Mouse (Mus musculus): Measurements from ENCODE around the gene Il1rn. TPM values are rescaled to one million over a fixed set of nuclear protein-coding genes. Genes with fewer than 3 reads are reported as not detected.

Il1rn gene
- polyA plus RNA-seq, 1 experiment from 2014 or later: not detected

- Histone ChIP-seq H3K4me2 (no peak overlapping the region), H3K9me3 (no peaks in the 10 kb centered on the region), H3K9ac (no peak overlapping the region), H3K36me3 (no peaks in the 10 kb centered on the region), H3K4me1 (replicated peaks) (no peaks in the 10 kb centered on the region), H3K4me3 (no peak overlapping the region), H3K27ac (replicated peaks) (no peak overlapping the region), H3K27me3 (no peaks in the 10 kb centered on the region)
- no peak for ATAC-seq (ENCODE audit: low FRiP score, low read depth)
Observed at GRCm38 (mm10) chr2:24384393-24384792, 47.7 kb downstream of the Il1rn start.

GRCm38 (mm10) chr2:24385111-24385961 is 48.7 kb downstream of the Il1rn start:
- Histone ChIP-seq H3K27me3 (no peaks in the 10 kb centered on the region), H3K9ac (no peak overlapping the region), H3K4me1 (replicated peaks) (no peaks in the 10 kb centered on the region), H3K36me3 (no peaks in the 10 kb centered on the region), H3K9me3 (no peaks in the 10 kb centered on the region), H3K27ac (replicated peaks) (no peak overlapping the region), H3K4me2 (no peak overlapping the region), H3K4me3 (no peak overlapping the region)
- 85% methylated on average over 14 of the region's 14 CpGs for WGBS
- ATAC-seq (ENCODE audit: low FRiP score, low read depth): no peak

DNA sequence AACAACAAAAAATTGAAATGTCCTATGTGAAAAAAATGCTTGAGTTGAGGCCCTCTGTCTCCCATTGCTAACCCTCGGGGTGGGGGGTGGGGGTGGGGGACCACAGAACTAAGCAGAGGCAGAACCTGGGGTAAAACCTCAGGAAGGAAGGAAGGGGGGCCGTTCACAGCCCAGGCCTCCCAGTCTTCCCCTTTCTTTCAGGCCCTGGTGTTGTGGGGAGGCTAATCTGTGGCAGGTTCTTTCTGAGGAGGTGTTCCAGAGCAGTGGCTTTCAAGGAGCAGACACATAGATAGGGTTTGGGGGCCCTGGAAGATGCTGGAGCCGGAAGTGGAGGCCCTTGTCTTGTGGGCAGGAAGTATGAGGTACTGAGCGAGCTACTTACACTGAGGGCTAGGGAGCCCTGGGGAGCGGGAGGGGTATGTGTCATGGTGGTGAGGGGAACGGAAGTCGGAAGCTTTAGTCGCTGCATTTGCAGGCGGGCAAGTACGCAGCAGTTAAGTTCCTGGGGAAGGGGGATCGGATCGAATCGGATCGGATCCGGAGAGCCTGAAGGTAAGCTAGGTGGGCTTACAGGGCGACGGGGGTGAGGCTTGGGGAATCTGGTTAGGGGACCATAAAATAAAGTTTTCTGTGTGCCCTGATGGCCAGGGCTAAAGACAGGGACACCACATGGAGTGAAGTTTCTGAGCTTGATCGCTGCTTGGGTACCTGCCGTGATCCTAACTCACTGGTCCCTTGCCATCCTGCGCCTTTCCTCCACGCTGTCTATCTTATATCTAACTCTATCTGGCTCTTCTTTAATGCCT is 49.7 kb downstream of the Il1rn start:
- no peak overlapping the region for H3K4me2 ChIP-seq
- no peaks in the 10 kb centered on the region for H3K9me3 ChIP-seq
- H3K27ac ChIP-seq (replicated peaks): no peak overlapping the region
- no peaks in the 10 kb centered on the region for H3K36me3 ChIP-seq
- H3K4me1 ChIP-seq (replicated peaks): no peaks in the 10 kb centered on the region
- H3K9ac ChIP-seq: no peak overlapping the region
- H3K4me3 ChIP-seq: no peak overlapping the region
- 89% methylated on average over 21 of the region's 21 CpGs for WGBS
- ATAC-seq (ENCODE audit: low FRiP score, low read depth): no peak
- no peaks in the 10 kb centered on the region for H3K27me3 ChIP-seq

GRCm38 (mm10) chr2:24386964-24387320 is 50.3 kb downstream of the Il1rn start:
- H3K9me3 ChIP-seq: no peaks in the 10 kb centered on the region
- H3K4me2 ChIP-seq: no peak overlapping the region
- WGBS: 90% methylated on average over 2 of the region's 2 CpGs
- H3K4me1 ChIP-seq (replicated peaks): no peaks in the 10 kb centered on the region
- H3K36me3 ChIP-seq: no peaks in the 10 kb centered on the region
- ATAC-seq (ENCODE audit: low FRiP score, low read depth): no peak
- H3K9ac ChIP-seq: no peak overlapping the region
- H3K4me3 ChIP-seq: no peak overlapping the region
- H3K27me3 ChIP-seq: no peaks in the 10 kb centered on the region
- no peak overlapping the region for H3K27ac ChIP-seq (replicated peaks)

DNA sequence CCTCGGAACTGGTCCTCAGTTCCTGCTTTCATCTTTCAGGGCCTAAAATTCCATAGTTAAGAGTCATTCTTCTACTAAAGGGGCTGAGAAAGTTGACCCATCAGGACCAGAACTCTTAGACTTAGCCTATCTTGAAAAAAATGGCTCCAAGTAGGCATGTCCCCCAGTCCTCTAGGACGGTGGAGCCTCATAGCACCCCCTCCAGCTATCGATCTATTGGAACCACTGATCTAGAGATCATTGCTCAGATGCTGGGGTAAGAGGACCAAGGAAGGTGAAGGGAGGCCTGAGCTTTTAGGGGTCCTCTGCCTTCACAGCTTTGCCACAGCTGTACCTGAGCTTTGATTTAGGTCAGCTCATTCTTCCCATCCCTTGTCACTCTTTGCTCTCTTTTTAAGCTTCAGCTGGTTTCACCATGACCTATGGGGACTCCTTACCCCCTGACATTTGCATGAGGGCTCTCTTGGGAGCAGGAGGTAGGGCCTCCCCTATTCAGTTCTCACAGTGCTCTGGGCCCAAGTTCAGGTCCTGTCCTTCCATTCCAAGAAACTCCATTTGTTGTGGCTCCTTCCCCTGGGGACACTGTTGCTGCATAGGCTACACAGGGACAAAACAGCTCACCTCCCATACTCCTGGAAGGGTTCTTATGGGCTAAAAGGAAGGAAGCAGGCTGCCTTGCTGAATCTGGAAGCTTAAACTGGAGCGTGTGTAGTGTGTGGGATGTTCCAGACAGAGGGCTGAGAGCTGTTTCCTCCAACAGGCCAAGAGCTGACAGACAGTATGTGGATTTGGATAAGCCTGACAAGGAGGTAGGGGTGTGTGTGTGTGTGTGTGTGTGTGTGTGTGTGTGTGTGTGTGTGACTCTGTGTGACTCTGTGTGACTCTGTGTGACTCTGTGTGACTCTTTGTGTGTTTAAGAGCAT is 51.0 kb downstream of the Il1rn start:
- no peak overlapping the region for H3K4me2 ChIP-seq
- H3K9me3 ChIP-seq: no peaks in the 10 kb centered on the region
- no peak overlapping the region for H3K27ac ChIP-seq (replicated peaks)
- no peak overlapping the region for H3K4me3 ChIP-seq
- no peak overlapping the region for H3K9ac ChIP-seq
- 92% methylated on average over 4 of the region's 4 CpGs for WGBS
- no peaks in the 10 kb centered on the region for H3K36me3 ChIP-seq
- no peaks in the 10 kb centered on the region for H3K27me3 ChIP-seq
- ATAC-seq (ENCODE audit: low FRiP score, low read depth): no peak
- H3K4me1 ChIP-seq (replicated peaks): no peaks in the 10 kb centered on the region

GRCm38 (mm10) chr2:24393251-24393650 is 56.6 kb downstream of the Il1rn start:
- Histone ChIP-seq H3K9me3 (no peaks in the 10 kb centered on the region), H3K4me3 (no peak overlapping the region), H3K27ac (replicated peaks) (no peak overlapping the region), H3K36me3 (no peaks in the 10 kb centered on the region), H3K4me2 (no peak overlapping the region), H3K9ac (no peak overlapping the region), H3K27me3 (no peaks in the 10 kb centered on the region), H3K4me1 (replicated peaks) (no peaks in the 10 kb centered on the region)
- no peak for ATAC-seq (ENCODE audit: low FRiP score, low read depth)
- WGBS: 87% methylated on average over 2 of the region's 2 CpGs

DNA sequence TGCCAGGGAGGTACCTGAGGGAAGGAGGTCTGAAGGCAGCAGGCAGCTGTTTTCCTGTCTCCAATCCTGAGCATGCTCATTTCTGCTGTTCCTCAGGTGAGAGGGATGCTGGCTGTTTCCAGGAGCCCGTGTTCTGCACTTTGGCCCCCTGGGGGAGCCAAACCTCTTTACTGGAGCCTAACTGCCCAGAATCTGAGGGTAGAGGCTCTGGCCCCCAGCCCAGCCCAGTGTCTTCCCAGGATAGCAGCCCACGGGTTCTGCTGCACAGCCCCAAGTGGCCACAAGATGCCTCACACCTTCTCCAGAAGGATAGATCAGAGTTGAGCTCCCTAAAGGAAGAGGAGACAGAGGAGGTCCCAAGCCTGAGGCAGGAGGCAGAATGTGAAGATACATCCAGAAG is 60.5 kb downstream of the Il1rn start:
- 23% methylated on average over 2 of the region's 2 CpGs for WGBS

GRCm38 (mm10) chr2:24400711-24401110 is 64.1 kb downstream of the Il1rn start:
- 0 out of 2 replicates have a peak, but pooled peaks cover 5% of the 10 kb centered on the region for H3K27me3 ChIP-seq
- H3K4me3 ChIP-seq: no peak overlapping the region
- no peak overlapping the region for H3K4me2 ChIP-seq
- H3K36me3 ChIP-seq: no peaks in the 10 kb centered on the region
- no peaks in the 10 kb centered on the region for H3K9me3 ChIP-seq
- ATAC-seq (ENCODE audit: low FRiP score, low read depth): no peak
- 93% methylated on average over 3 of the region's 3 CpGs for WGBS
- H3K27ac ChIP-seq (replicated peaks): no peak overlapping the region
- H3K4me1 ChIP-seq (replicated peaks): peaks cover 6% of the 10 kb centered on the region; the same call in 1 of the 2 replicates
- H3K9ac ChIP-seq: no peak overlapping the region

More for the DNA sequence above, 60.5 kb downstream of the Il1rn start:
- Histone ChIP-seq H3K9ac (no peak overlapping the region), H3K4me2 (no peak overlapping the region), H3K4me1 (replicated peaks) (no peaks in the 10 kb centered on the region), H3K4me3 (no peak overlapping the region), H3K9me3 (no peaks in the 10 kb centered on the region), H3K27me3 (no peaks in the 10 kb centered on the region), H3K36me3 (no peaks in the 10 kb centered on the region), H3K27ac (replicated peaks) (no peak overlapping the region)
- ATAC-seq (ENCODE audit: low FRiP score, low read depth): no peak

Other genes starting within 250 kb of the Il1rn start
- not detected in 2 replicates for gene Tbpl2, start 240.3 kb upstream of the Il1rn start, polyA plus RNA-seq (2015; fragmentation: Nextera tagmentation; extraction: Ambion mirVana)
- gene Il1f8, start 183.7 kb upstream of the Il1rn start, polyA plus RNA-seq (2015; fragmentation: Nextera tagmentation; extraction: Ambion mirVana): not detected in 2 replicates
- gene Il1f9, start 150.4 kb upstream of the Il1rn start, polyA plus RNA-seq (2015; fragmentation: Nextera tagmentation; extraction: Ambion mirVana): not detected in 2 replicates
- not detected in 2 replicates for gene Il1f6, start 121.4 kb upstream of the Il1rn start, polyA plus RNA-seq (2015; fragmentation: Nextera tagmentation; extraction: Ambion mirVana)
- gene Il1f5, start 59.9 kb upstream of the Il1rn start, polyA plus RNA-seq (2015; fragmentation: Nextera tagmentation; extraction: Ambion mirVana): not detected in 2 replicates
- gene Il1f10, start 45.7 kb upstream of the Il1rn start, polyA plus RNA-seq (2015; fragmentation: Nextera tagmentation; extraction: Ambion mirVana): not detected in 2 replicates
- 0.81 and 0.86 TPM in 2 replicates for gene Psd4, start 30.7 kb downstream of the Il1rn start, polyA plus RNA-seq (2015; fragmentation: Nextera tagmentation; extraction: Ambion mirVana)
- gene Pax8, start 138.7 kb downstream of the Il1rn start, polyA plus RNA-seq (2015; fragmentation: Nextera tagmentation; extraction: Ambion mirVana): 18.2 and 23.4 TPM in 2 replicates

Measured in hindbrain, embryonic 15.5 days (tissue).